Mouse (Mus musculus) ES-Bruce4 (cell line): ENCODE data around the gene Atp8a2.

Experiments used
- CTCF ChIP-seq: IDR thresholded peaks from one replicate; pipeline ENCODE4 v1.8.1; 2011; ENCODE audit warnings: low read depth, low read length
- EP300 ChIP-seq: IDR thresholded peaks from 2 replicates; pipeline ENCODE4 v1.6.1; 2011; ENCODE audit warnings: low read depth, low read length; ENCODE audit not compliant: insufficient read depth
- POLR2A ChIP-seq: IDR thresholded peaks from one replicate; pipeline ENCODE4 v1.8.1; 2011; ENCODE audit warnings: low read length; ENCODE audit not compliant: insufficient read depth

DNA sequence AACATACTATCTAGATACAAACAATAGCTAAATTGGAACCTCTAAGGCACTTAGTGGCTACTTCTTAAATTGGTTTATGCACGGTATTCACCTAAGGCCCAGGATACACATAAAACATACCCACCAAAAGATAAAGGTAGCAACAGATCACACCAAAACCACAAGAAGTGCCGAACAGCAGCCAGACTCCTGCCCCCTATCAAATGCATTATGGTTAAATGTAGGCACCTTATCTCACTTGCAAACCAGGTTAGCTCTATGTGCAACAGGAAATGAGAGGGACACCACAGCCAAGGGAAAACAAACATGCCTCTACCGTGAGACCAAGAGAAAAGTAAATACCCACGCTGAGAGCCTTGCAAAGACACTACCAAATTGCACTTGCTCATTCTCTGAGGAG, 124.5 kb downstream of the Atp8a2 start:
- TF ChIP-seq POLR2A (no peak), CTCF (no peak), EP300 (no peak)
